Comparison of ENCODE assay signal across 26 mouse cellular contexts in the genomic region with DNA sequence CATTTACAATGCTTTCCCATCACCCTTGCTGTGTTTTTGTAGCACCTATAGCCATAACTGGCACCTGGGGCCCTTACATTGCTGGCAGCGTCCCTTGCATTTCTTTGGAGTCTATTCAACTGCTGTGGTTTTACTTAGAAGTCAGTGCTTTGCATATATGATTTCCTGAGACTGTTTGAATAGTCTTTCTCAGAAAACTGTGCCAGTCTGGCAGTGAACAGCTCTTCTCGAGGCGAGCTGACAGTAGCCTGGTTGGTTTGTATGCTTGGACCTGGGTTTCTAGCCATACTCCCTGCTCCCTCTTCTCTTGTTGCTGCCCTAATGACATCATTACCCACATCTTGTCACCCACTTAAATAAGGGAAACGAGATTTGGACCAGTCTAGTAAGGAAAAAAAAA.
DNase-seq lines count a peak whose midpoint lies in the region; ATAC-seq and TF ChIP-seq lines count a peak whose summit lies in the region.
"Had no signal": no experiment of that assay in that cellular context is flagged by ENCODE, and none has a peak within 500 bp of the region (broad histone marks: within the 10 kb centered on the region; RNA-seq: fewer than 3 reads in every experiment).

No protein-coding gene starts in this region.

- no peak overlapping the region for H3K4me2 ChIP-seq in forebrain, embryonic 16.5 days (ENCODE audit: low read length)
- no peak overlapping the region for H3K4me2 ChIP-seq in forebrain, embryonic 12.5 days
- H3K4me2 ChIP-seq in CH12.LX (ENCODE audit: insufficient read depth, low read depth, poor library complexity, severe bottlenecking): peak overlapping the region; percentile 31; the same call in 1 of the 2 replicates
- H3K4me2 ChIP-seq in midbrain, embryonic 11.5 days: no peak overlapping the region
- H3K4me2 ChIP-seq: heart, embryonic 13.5 days; hindbrain, embryonic 15.5 days; midbrain, embryonic 15.5 days had no signal

- H3K79me2 ChIP-seq in CH12.LX (replicated peaks; ENCODE audit: control insufficient read depth, extremely low read depth, insufficient read depth, poor library complexity, severe bottlenecking): no peaks in the 10 kb centered on the region

- 23% methylated on average over 4 of the region's 4 CpGs for WGBS in forebrain, embryonic 16.5 days
- WGBS in forebrain, embryonic 12.5 days: 67% methylated on average over 4 of the region's 4 CpGs
- 70% methylated on average over 4 of the region's 4 CpGs for WGBS in midbrain, embryonic 11.5 days

- dilution Hi-C loops in CH12.LX (cut with MboI; ENCODE audit: extremely low pct_ligation_motif_present, extremely low pct_unique_long_range_greater_than_20kb, low sequenced_read_pairs): no loop called here

- no peaks in the 10 kb centered on the region for H3K27me3 ChIP-seq in forebrain, embryonic 16.5 days (replicated peaks; ENCODE audit: control insufficient read depth, insufficient read depth, low read length)
- no peaks in the 10 kb centered on the region for H3K27me3 ChIP-seq in forebrain, embryonic 12.5 days
- H3K27me3 ChIP-seq in CH12.LX (replicated peaks): no peaks in the 10 kb centered on the region
- no peaks in the 10 kb centered on the region for H3K27me3 ChIP-seq in midbrain, embryonic 11.5 days (ENCODE audit: control insufficient read depth, insufficient read depth, low read length)
- H3K27me3 ChIP-seq: heart, embryonic 13.5 days; hindbrain, embryonic 15.5 days; megakaryocyte, embryonic 14.5 days; midbrain, embryonic 15.5 days; Patski had no signal

- H3K9me3 ChIP-seq in forebrain, embryonic 16.5 days (ENCODE audit: control insufficient read depth, low read length): no peaks in the 10 kb centered on the region
- H3K9me3 ChIP-seq in forebrain, embryonic 12.5 days: no peaks in the 10 kb centered on the region
- no peaks in the 10 kb centered on the region for H3K9me3 ChIP-seq in CH12.LX (replicated peaks; ENCODE audit: low read length)
- H3K9me3 ChIP-seq in midbrain, embryonic 11.5 days (ENCODE audit: control insufficient read depth, low read length): no peaks in the 10 kb centered on the region
- H3K9me3 ChIP-seq: embryonic facial prominence, embryonic 10.5 days; heart, embryonic 13.5 days; hindbrain, embryonic 15.5 days; megakaryocyte, embryonic 14.5 days; midbrain, embryonic 15.5 days had no signal

- TF ChIP-seq RAD21 in CH12.LX (IDR thresholded peaks at IDR 0.05; ENCODE audit: low read depth, low read length): no peak

- ATAC-seq in forebrain, embryonic 16.5 days: peak; percentile 41
- no peak for ATAC-seq in forebrain, embryonic 12.5 days (ENCODE audit: low FRiP score)
- no peak for ATAC-seq in midbrain, embryonic 11.5 days (ENCODE audit: low FRiP score)
- ATAC-seq: liver, postnatal 0 days; Patski had no signal

- no peak overlapping the region for H3K4me3 ChIP-seq in forebrain, embryonic 16.5 days (replicated peaks; ENCODE audit: low read length)
- no peak overlapping the region for H3K4me3 ChIP-seq in forebrain, embryonic 12.5 days (replicated peaks)
- H3K4me3 ChIP-seq in CH12.LX (replicated peaks in 1 of 3; ENCODE audit: low read depth in 2 of 3, low read length in 2 of 3, poor library complexity in 1 of 3): no peak overlapping the region
- no peak overlapping the region for H3K4me3 ChIP-seq in midbrain, embryonic 11.5 days (ENCODE audit: low read depth, low read length)
- H3K4me3 ChIP-seq: embryonic facial prominence, embryonic 10.5 days; heart, embryonic 13.5 days; hindbrain, embryonic 15.5 days; megakaryocyte, embryonic 14.5 days; midbrain, embryonic 15.5 days had no signal

- H3K4me1 ChIP-seq in forebrain, embryonic 16.5 days (replicated peaks; ENCODE audit: control insufficient read depth, insufficient read depth, low read length): peaks cover 20% of the 10 kb centered on the region
- H3K4me1 ChIP-seq in forebrain, embryonic 12.5 days: no peaks in the 10 kb centered on the region
- H3K4me1 ChIP-seq in CH12.LX (ENCODE audit: control insufficient read depth in 1 of 2, insufficient read depth in 2 of 2): peaks cover 2 to 14% of the 10 kb centered on the region in 2 experiments; a peak in 3 of 4 replicates
- no peaks in the 10 kb centered on the region for H3K4me1 ChIP-seq in midbrain, embryonic 11.5 days (ENCODE audit: control insufficient read depth, insufficient read depth, low read length)

- no peak for TF ChIP-seq CTCF in CH12.LX (conservative IDR thresholded peaks at IDR 0.05 in 1 of 2, IDR thresholded peaks at IDR 0.05 in 1 of 2; ENCODE audit: low read depth in 2 of 2, low read length in 2 of 2)

- TF ChIP-seq POLR2A in CH12.LX (IDR thresholded peaks at IDR 0.05; ENCODE audit: low read depth, low read length): no peak

- H3K9ac ChIP-seq in forebrain, embryonic 16.5 days (replicated peaks; ENCODE audit: low read depth, low read length): no peak overlapping the region
- H3K9ac ChIP-seq in forebrain, embryonic 12.5 days: no peak overlapping the region
- H3K9ac ChIP-seq in CH12.LX (ENCODE audit: insufficient read depth, low read depth): no peak overlapping the region
- H3K9ac ChIP-seq in midbrain, embryonic 11.5 days (ENCODE audit: low read length): no peak overlapping the region
- H3K9ac ChIP-seq: heart, embryonic 13.5 days; hindbrain, embryonic 15.5 days; liver, postnatal 0 days; midbrain, embryonic 15.5 days had no signal

- DNase-seq in 416B (ENCODE audit: low read depth) (peak; percentile 44), CH12.LX (ENCODE audit: extremely low read depth) (peak; percentile 39), liver (no peak)
- peak; percentile 44 for DNase-seq in naive thymus-derived CD4-positive, alpha-beta T cell, adult 2 months (ENCODE audit: low read depth)
- no peak for DNase-seq in midbrain, embryonic 11.5 days (ENCODE audit: low spot score, missing footprints)
- DNase-seq: adrenal gland, postnatal 36 days; B cell, adult 2 months; cerebellum, adult 2 months; cerebellum, postnatal 36 days; gastrocnemius, postnatal 14 days; heart, adult 18-20 months; heart, postnatal 36 days; kidney, adult 11 months; left cerebral cortex, postnatal 4 days; liver, postnatal 0 days; right cerebral cortex, postnatal 14 days; spleen, adult 18-20 months had no signal

- H3K27ac ChIP-seq in forebrain, embryonic 16.5 days (ENCODE audit: low read length): peak overlapping the region; percentile 64
- H3K27ac ChIP-seq in forebrain, embryonic 12.5 days: no peak overlapping the region
- no peak overlapping the region for H3K27ac ChIP-seq in CH12.LX (ENCODE audit: insufficient read depth, low read depth)
- H3K27ac ChIP-seq in midbrain, embryonic 11.5 days (ENCODE audit: low read depth, low read length): no peak overlapping the region
- H3K27ac ChIP-seq: embryonic facial prominence, embryonic 10.5 days; heart, embryonic 13.5 days; hindbrain, embryonic 15.5 days; kidney, postnatal 0 days; midbrain, embryonic 15.5 days had no signal

- in situ Hi-C loops in CH12.LX (cut with MboI; ENCODE audit: low pct_ligation_motif_present, low pct_unique_long_range_greater_than_20kb, low sequenced_read_pairs): loop anchor here (10.0 kb wide), 1 partner anchor 103 kb away; no protein-coding TSS in a partner anchor

- peak; percentile 55 for TF ChIP-seq EP300 in CH12.LX (IDR thresholded peaks at IDR 0.05; ENCODE audit: low read length)

- no peaks in the 10 kb centered on the region for H3K36me3 ChIP-seq in forebrain, embryonic 16.5 days (ENCODE audit: control insufficient read depth, insufficient read depth)
- no peaks in the 10 kb centered on the region for H3K36me3 ChIP-seq in forebrain, embryonic 12.5 days (replicated peaks)
- no peaks in the 10 kb centered on the region for H3K36me3 ChIP-seq in CH12.LX (replicated peaks in 1 of 2; ENCODE audit: control insufficient read depth in 1 of 2, insufficient read depth in 1 of 2, low read length in 1 of 2)
- no peaks in the 10 kb centered on the region for H3K36me3 ChIP-seq in midbrain, embryonic 11.5 days (ENCODE audit: control insufficient read depth, insufficient read depth, low read length)
- H3K36me3 ChIP-seq: embryonic facial prominence, embryonic 10.5 days; heart, embryonic 13.5 days; hindbrain, embryonic 15.5 days; midbrain, embryonic 15.5 days had no signal

TF ChIP-seq in CH12.LX, 34 proteins besides CTCF, POLR2A, EP300 and RAD21:
- peak; percentile 53; the same call in 1 of the 2 replicates for TF ChIP-seq MEF2A (IDR thresholded peaks at IDR 0.05; ENCODE audit: borderline replicate concordance, low read depth, low read length)
- 0 out of 2 replicates have a peak, but pooled peaks have one; percentile 30 for TF ChIP-seq ZNF384 (IDR thresholded peaks at IDR 0.05; ENCODE audit: low read depth, low read length)
- TF ChIP-seq IRF4 (IDR thresholded peaks at IDR 0.05; ENCODE audit: low read depth, low read length): peak; percentile 46; the same call in 1 of the 2 replicates
- TF ChIP-seq MYC (IDR thresholded peaks at IDR 0.05; ENCODE audit: low read depth, low read length): 0 out of 2 replicates have a peak, but pooled peaks have one; percentile 20
- 0 out of 2 replicates have a peak, but pooled peaks have one; percentile 30 for TF ChIP-seq RCOR1 (conservative IDR thresholded peaks at IDR 0.05; ENCODE audit: low read depth, low read length)
- TF ChIP-seq USF2 (conservative IDR thresholded peaks at IDR 0.05; ENCODE audit: low read depth, low read length): no peak
TF ChIP-seq in CH12.LX: peak in this region for 5.

Comparison
In these comparisons a context has a peak if more than half of its experiments do, and no peak if none do; other contexts are left out.
1. DNase-seq: peak in 416B (single experiment), CH12.LX (single experiment) and naive thymus-derived CD4-positive, alpha-beta T cell, adult 2 months (single experiment); none in midbrain, embryonic 11.5 days (single experiment) and liver (single experiment).